Comparison of ENCODE assay signal across 8 mouse cellular contexts in the genomic region with DNA sequence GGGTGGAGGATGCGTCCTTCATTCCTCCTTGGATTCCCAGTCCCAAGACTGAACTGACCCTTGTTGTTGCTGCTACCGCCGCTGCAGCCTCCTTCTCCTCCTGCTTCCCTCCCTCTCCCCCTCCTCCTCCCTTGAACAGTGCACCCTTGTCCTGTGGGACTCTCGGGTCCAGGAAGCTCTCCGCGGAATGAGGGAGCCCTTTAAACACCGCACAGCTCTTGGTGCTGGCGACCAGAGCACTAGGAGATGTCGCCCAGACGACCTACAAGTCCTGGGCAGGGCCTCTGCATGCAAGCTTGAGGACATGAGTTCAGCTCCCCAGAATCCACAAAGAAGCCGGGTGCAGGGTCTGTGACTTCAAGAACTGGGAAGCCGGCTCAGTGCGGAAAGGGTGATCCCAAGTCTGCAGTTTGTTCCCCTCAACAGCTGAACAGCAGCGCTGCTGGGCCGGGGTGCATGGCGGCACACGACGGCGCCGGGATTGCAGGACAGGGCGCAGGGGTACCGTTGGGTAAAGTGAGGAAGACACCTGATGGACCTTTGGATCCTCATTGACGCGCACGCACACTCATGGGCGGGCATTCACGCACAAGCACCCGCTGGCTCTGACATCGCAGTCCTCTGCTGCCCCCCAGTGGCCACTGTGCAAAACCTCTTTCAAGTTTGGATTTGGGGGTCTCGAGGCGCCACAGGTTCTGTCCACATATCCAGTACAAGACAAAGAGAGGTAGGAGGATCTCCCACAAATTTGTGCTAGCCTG. TPM values are rescaled to one million over a fixed set of nuclear protein-coding genes. Genes with fewer than 3 reads are reported as not detected.
DNase-seq lines count a peak whose midpoint lies in the region; ATAC-seq and TF ChIP-seq lines count a peak whose summit lies in the region.

No protein-coding gene starts in this region.

- DNase-seq in CH12.LX (ENCODE audit: extremely low read depth): peak; percentile 80
- DNase-seq in c-Kit-positive CD71-negative TER-119-negative erythroid progenitor cells, embryonic 14.5 days (ENCODE audit: low read depth): peak; percentile 80
- peak; percentile 83 to 93 for DNase-seq in heart, postnatal 10 days
- peak; percentile 93 to 94 for DNase-seq in kidney, postnatal 4 days
- DNase-seq in telencephalon, adult 2 months (ENCODE audit: low read depth, low spot score): peak; percentile 49

- dilution Hi-C loops in CH12.LX (cut with MboI; ENCODE audit: extremely low pct_ligation_motif_present, extremely low pct_unique_long_range_greater_than_20kb, low sequenced_read_pairs): no loop called here

- intact Hi-C loops in heart, postnatal 10 days (cut with DNase I): loop anchor here (2.0 to 5.0 kb wide), 4 partner anchors 41 to 311 kb away; a partner anchor contains a TSS

- peak overlapping the region; percentile 85 for H3K4me2 ChIP-seq in CH12.LX (ENCODE audit: insufficient read depth, low read depth, poor library complexity, severe bottlenecking)
- peak overlapping the region; percentile 84 for H3K4me2 ChIP-seq in forebrain, embryonic 12.5 days
- peak overlapping the region; percentile 72 for H3K4me2 ChIP-seq in liver, embryonic 16.5 days (ENCODE audit: low read depth, low read length)
- H3K4me2 ChIP-seq in neural tube, embryonic 13.5 days: peak overlapping the region; percentile 72

- peak; percentile 65 to 89 for TF ChIP-seq CTCF in CH12.LX (conservative IDR thresholded peaks at IDR 0.05 in 1 of 2, IDR thresholded peaks at IDR 0.05 in 1 of 2; ENCODE audit: low read depth in 2 of 2, low read length in 2 of 2)

- TF ChIP-seq RAD21 in CH12.LX (IDR thresholded peaks at IDR 0.05; ENCODE audit: low read depth, low read length): peak; percentile 99

- 5% methylated on average over 31 of the region's 31 CpGs for WGBS in forebrain, embryonic 12.5 days
- WGBS in liver, embryonic 16.5 days (ENCODE audit: insufficient replicate concordance): 5% methylated on average over 31 of the region's 31 CpGs
- 5% methylated on average over 31 of the region's 31 CpGs for WGBS in neural tube, embryonic 13.5 days

- no peak for ATAC-seq in forebrain, embryonic 12.5 days (ENCODE audit: low FRiP score)
- ATAC-seq in liver, embryonic 16.5 days (ENCODE audit: low read depth): no peak
- 0 out of 2 replicates have a peak, but pooled peaks have one; percentile 4 for ATAC-seq in neural tube, embryonic 13.5 days (ENCODE audit: low read depth)

- peak overlapping the region in 2 of 3 experiments; percentile 16 to 56 for H3K4me3 ChIP-seq in CH12.LX (replicated peaks in 1 of 3; ENCODE audit: low read depth in 2 of 3, low read length in 2 of 3, poor library complexity in 1 of 3)
- peak overlapping the region; percentile 41 for H3K4me3 ChIP-seq in forebrain, embryonic 12.5 days (replicated peaks)
- H3K4me3 ChIP-seq in liver, embryonic 16.5 days (ENCODE audit: low read depth, low read length): peak overlapping the region; percentile 50
- peak overlapping the region; percentile 38 for H3K4me3 ChIP-seq in neural tube, embryonic 13.5 days

- H3K27me3 ChIP-seq in CH12.LX (replicated peaks): peaks cover 7% of the 10 kb centered on the region
- H3K27me3 ChIP-seq in forebrain, embryonic 12.5 days: peaks cover 14% of the 10 kb centered on the region
- peaks cover 16% of the 10 kb centered on the region for H3K27me3 ChIP-seq in liver, embryonic 16.5 days (ENCODE audit: control insufficient read depth, insufficient read depth, low read depth, low read length)
- peaks cover 17% of the 10 kb centered on the region for H3K27me3 ChIP-seq in neural tube, embryonic 13.5 days

- H3K79me2 ChIP-seq in CH12.LX (replicated peaks; ENCODE audit: control insufficient read depth, extremely low read depth, insufficient read depth, poor library complexity, severe bottlenecking): peaks cover 3% of the 10 kb centered on the region

- no peak overlapping the region for H3K27ac ChIP-seq in CH12.LX (ENCODE audit: insufficient read depth, low read depth)
- no peak overlapping the region for H3K27ac ChIP-seq in forebrain, embryonic 12.5 days
- no peak overlapping the region for H3K27ac ChIP-seq in liver, embryonic 16.5 days (ENCODE audit: low read length)
- no peak overlapping the region for H3K27ac ChIP-seq in neural tube, embryonic 13.5 days (replicated peaks)

- in situ Hi-C loops in CH12.LX (cut with MboI; ENCODE audit: low pct_ligation_motif_present, low pct_unique_long_range_greater_than_20kb, low sequenced_read_pairs): loop anchor here (10.0 kb wide), 1 partner anchor 304 kb away; no protein-coding TSS in a partner anchor

- H3K36me3 ChIP-seq in CH12.LX (replicated peaks in 1 of 2; ENCODE audit: control insufficient read depth in 1 of 2, insufficient read depth in 1 of 2, low read length in 1 of 2): no peaks in the 10 kb centered on the region
- H3K36me3 ChIP-seq in forebrain, embryonic 12.5 days (replicated peaks): no peaks in the 10 kb centered on the region
- no peaks in the 10 kb centered on the region for H3K36me3 ChIP-seq in liver, embryonic 16.5 days (ENCODE audit: control insufficient read depth, insufficient read depth)
- no peaks in the 10 kb centered on the region for H3K36me3 ChIP-seq in neural tube, embryonic 13.5 days

- TF ChIP-seq EP300 in CH12.LX (IDR thresholded peaks at IDR 0.05; ENCODE audit: low read length): no peak

- H3K9ac ChIP-seq in CH12.LX (ENCODE audit: insufficient read depth, low read depth): peak overlapping the region; percentile 41; the same call in 1 of the 2 replicates
- peak overlapping the region; percentile 59 for H3K9ac ChIP-seq in forebrain, embryonic 12.5 days
- peak overlapping the region; percentile 17; the same call in 1 of the 2 replicates for H3K9ac ChIP-seq in liver, embryonic 16.5 days (ENCODE audit: low read depth, low read length)
- H3K9ac ChIP-seq in neural tube, embryonic 13.5 days: peak overlapping the region; percentile 60

- peak; percentile 38; the same call in 1 of the 2 replicates for TF ChIP-seq POLR2A in CH12.LX (IDR thresholded peaks at IDR 0.05; ENCODE audit: low read depth, low read length)

- H3K9me3 ChIP-seq in CH12.LX (replicated peaks; ENCODE audit: low read length): peaks cover 3% of the 10 kb centered on the region
- H3K9me3 ChIP-seq in forebrain, embryonic 12.5 days: no peaks in the 10 kb centered on the region
- no peaks in the 10 kb centered on the region for H3K9me3 ChIP-seq in liver, embryonic 16.5 days (replicated peaks; ENCODE audit: control insufficient read depth, low read length)
- H3K9me3 ChIP-seq in neural tube, embryonic 13.5 days: no peaks in the 10 kb centered on the region

- peaks cover 0 to 7% of the 10 kb centered on the region in 2 experiments; a peak in 3 of 4 replicates for H3K4me1 ChIP-seq in CH12.LX (ENCODE audit: control insufficient read depth in 1 of 2, insufficient read depth in 2 of 2)
- peaks cover 19% of the 10 kb centered on the region for H3K4me1 ChIP-seq in forebrain, embryonic 12.5 days
- H3K4me1 ChIP-seq in liver, embryonic 16.5 days (ENCODE audit: control insufficient read depth, low read depth, low read length): no peaks in the 10 kb centered on the region; the same call in none of the 2 replicates
- H3K4me1 ChIP-seq in neural tube, embryonic 13.5 days (replicated peaks): peaks cover 20% of the 10 kb centered on the region

TF ChIP-seq in CH12.LX, 34 proteins besides CTCF, POLR2A, EP300 and RAD21 (continues in another document):
- no peak for TF ChIP-seq RCOR1 (conservative IDR thresholded peaks at IDR 0.05; ENCODE audit: low read depth, low read length)

RNA-seq across cellular contexts. Expression of a gene that starts 4.5 kb away (rescaled TPM):
- 77.9 and 91.6 TPM in 2 replicates for total RNA-seq in CH12.LX (2012; rRNA removed)
- 71.5 and 79.5 TPM in 2 replicates for total RNA-seq in CH12.LX (2014; rRNA removed)
- 86.0 and 86.8 TPM in 2 replicates for polyA plus RNA-seq in CH12.LX (2012; ENCODE audit: insufficient read length, low read depth)
- 119 and 121 TPM in 2 replicates for polyA plus RNA-seq in forebrain, embryonic 12.5 days (2016; fragmentation: Nextera tagmentation; extraction: Ambion mirVana)
- total RNA-seq in heart, postnatal 10 days (2021): 10 to 100 TPM; 48.1 to 52.9 TPM
- polyA plus RNA-seq in liver, embryonic 16.5 days (2015; fragmentation: Nextera tagmentation; extraction: Ambion mirVana): 35.9 and 37.0 TPM in 2 replicates
- polyA plus RNA-seq in neural tube, embryonic 13.5 days (2015; fragmentation: Nextera tagmentation; extraction: Ambion mirVana): 90.7 and 94.7 TPM in 2 replicates

RNA-seq across cellular contexts. Expression of a gene that starts 40.6 kb away (rescaled TPM):
- total RNA-seq in CH12.LX (2012; rRNA removed): 0.21 and 0.25 TPM in 2 replicates
- 0.16 and 0.49 TPM in 2 replicates for total RNA-seq in CH12.LX (2014; rRNA removed)
- polyA plus RNA-seq in CH12.LX (2012; ENCODE audit: insufficient read length, low read depth): 0.36 and 0.45 TPM in 2 replicates
- 0.42 and 0.77 TPM in 2 replicates for polyA plus RNA-seq in forebrain, embryonic 12.5 days (2016; fragmentation: Nextera tagmentation; extraction: Ambion mirVana)
- under 1 TPM in 1 of 2 experiments, not detected in 1; 0.22 TPM for total RNA-seq in heart, postnatal 10 days (2021)
- polyA plus RNA-seq in liver, embryonic 16.5 days (2015; fragmentation: Nextera tagmentation; extraction: Ambion mirVana): 0.21 and 0.33 TPM in 2 replicates
- polyA plus RNA-seq in neural tube, embryonic 13.5 days (2015; fragmentation: Nextera tagmentation; extraction: Ambion mirVana): 0.90 and 1.7 TPM in 2 replicates

RNA-seq across cellular contexts. Expression of a gene that starts 41.9 kb away (rescaled TPM):
- 115 and 151 TPM in 2 replicates for total RNA-seq in CH12.LX (2012; rRNA removed)
- total RNA-seq in CH12.LX (2014; rRNA removed): 65.4 and 69.6 TPM in 2 replicates
- polyA plus RNA-seq in CH12.LX (2012; ENCODE audit: insufficient read length, low read depth): 99.4 and 112 TPM in 2 replicates
- 54.4 and 55.0 TPM in 2 replicates for polyA plus RNA-seq in forebrain, embryonic 12.5 days (2016; fragmentation: Nextera tagmentation; extraction: Ambion mirVana)
- 10 to 100 TPM; 93.9 to 99.2 TPM for total RNA-seq in heart, postnatal 10 days (2021)
- 35.0 and 36.3 TPM in 2 replicates for polyA plus RNA-seq in liver, embryonic 16.5 days (2015; fragmentation: Nextera tagmentation; extraction: Ambion mirVana)
- 40.4 and 44.2 TPM in 2 replicates for polyA plus RNA-seq in neural tube, embryonic 13.5 days (2015; fragmentation: Nextera tagmentation; extraction: Ambion mirVana)

RNA-seq across cellular contexts. Expression of a gene that starts 49.0 kb away (rescaled TPM):
- total RNA-seq in CH12.LX (2012; rRNA removed): 201 and 207 TPM in 2 replicates
- total RNA-seq in CH12.LX (2014; rRNA removed): 97.9 and 124 TPM in 2 replicates
- 131 and 155 TPM in 2 replicates for polyA plus RNA-seq in CH12.LX (2012; ENCODE audit: insufficient read length, low read depth)
- 316 and 323 TPM in 2 replicates for polyA plus RNA-seq in forebrain, embryonic 12.5 days (2016; fragmentation: Nextera tagmentation; extraction: Ambion mirVana)
- 100 to 1,000 TPM; 794 to 859 TPM for total RNA-seq in heart, postnatal 10 days (2021)
- 210 and 219 TPM in 2 replicates for polyA plus RNA-seq in liver, embryonic 16.5 days (2015; fragmentation: Nextera tagmentation; extraction: Ambion mirVana)
- 542 and 575 TPM in 2 replicates for polyA plus RNA-seq in neural tube, embryonic 13.5 days (2015; fragmentation: Nextera tagmentation; extraction: Ambion mirVana)

RNA-seq across cellular contexts. Expression of a gene that starts 49.3 kb away (rescaled TPM):
- total RNA-seq in CH12.LX (2012; rRNA removed): 3.5 and 5.1 TPM in 2 replicates
- total RNA-seq in CH12.LX (2014; rRNA removed): 3.2 and 4.2 TPM in 2 replicates
- 3.4 and 3.7 TPM in 2 replicates for polyA plus RNA-seq in CH12.LX (2012; ENCODE audit: insufficient read length, low read depth)
- 15.3 and 15.9 TPM in 2 replicates for polyA plus RNA-seq in forebrain, embryonic 12.5 days (2016; fragmentation: Nextera tagmentation; extraction: Ambion mirVana)
- 1 to 10 TPM; 5.4 to 9.8 TPM for total RNA-seq in heart, postnatal 10 days (2021)
- polyA plus RNA-seq in liver, embryonic 16.5 days (2015; fragmentation: Nextera tagmentation; extraction: Ambion mirVana): 2.8 and 4.2 TPM in 2 replicates
- 16.3 and 17.5 TPM in 2 replicates for polyA plus RNA-seq in neural tube, embryonic 13.5 days (2015; fragmentation: Nextera tagmentation; extraction: Ambion mirVana)
